Mouse (Mus musculus) embryo, embryonic 11 days (tissue): ENCODE measurements around the gene 1190002N15Rik.

Experiments
- DNase-seq: peaks from one replicate; pipeline ENCODE4 v3.0.0-alpha.2; 2015

The 1190002N15Rik gene

DNA sequence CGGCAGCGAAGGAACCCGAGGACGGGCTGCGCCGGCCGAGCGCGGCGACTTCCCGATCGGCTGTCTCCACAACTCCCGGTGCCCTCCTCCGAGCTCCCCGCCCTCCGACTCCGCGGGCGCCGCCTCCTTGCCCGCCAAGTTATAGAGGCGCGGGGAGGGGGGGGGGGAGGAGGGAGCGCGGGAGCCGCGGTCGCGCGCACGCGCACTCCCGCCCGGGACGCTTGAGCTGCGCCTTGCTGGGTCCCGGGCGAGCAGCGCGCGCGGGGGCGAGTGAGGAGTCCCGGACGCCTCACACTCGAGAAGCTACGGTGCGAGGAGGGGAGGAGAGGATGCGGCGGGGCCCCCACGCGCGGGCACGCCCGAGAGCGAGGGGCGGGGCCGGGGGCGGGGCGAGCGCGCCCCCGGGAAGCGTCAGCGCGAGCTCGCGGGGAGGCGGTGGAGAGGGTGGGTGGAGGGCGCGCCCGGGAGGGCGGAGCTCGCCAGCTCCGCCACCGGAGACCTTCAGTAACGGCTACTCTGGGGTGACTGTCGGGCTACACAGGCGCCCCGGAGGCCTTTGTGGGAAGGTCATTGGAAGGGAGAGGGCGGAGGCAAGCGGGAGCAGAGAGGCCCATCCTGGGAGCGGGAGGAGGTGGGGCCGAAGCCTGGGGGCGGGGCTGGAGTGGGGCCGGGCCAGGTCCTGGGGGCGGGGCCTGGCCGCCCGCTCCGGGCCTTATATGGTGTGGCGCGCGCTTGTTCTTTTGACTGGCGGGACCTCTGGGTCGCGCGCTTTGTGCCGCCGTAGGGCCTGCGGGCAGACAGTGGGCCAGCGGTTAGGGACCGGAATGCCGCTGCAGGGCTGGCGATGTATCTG, at the start of gene 1190002N15Rik:
Gene 1190002N15Rik (minus strand): TSS at position 112 of the 853 bp plus-strand sequence.
- DNase-seq = peak; percentile 98

DNA sequence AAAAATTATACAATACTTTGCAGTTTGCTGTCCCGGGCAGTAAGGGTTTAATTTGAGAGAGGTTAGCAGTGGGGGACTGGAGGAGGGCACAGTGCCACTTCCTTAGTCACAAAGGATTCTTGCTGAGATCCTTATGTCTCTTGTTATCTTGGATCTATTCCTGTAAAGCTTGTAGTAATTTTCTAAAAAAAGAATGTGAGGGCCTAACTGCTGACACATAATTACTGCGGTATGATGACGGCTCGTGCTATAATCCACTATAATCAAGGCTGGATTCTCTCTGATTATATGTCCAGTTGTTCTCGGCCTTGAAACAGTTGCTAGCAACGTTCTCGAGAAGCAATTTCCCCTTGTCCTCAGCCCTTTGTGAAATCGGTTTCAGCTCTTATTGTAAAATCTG, 44.4 kb upstream of the 1190002N15Rik start:
- DNase-seq = no peak

DNA sequence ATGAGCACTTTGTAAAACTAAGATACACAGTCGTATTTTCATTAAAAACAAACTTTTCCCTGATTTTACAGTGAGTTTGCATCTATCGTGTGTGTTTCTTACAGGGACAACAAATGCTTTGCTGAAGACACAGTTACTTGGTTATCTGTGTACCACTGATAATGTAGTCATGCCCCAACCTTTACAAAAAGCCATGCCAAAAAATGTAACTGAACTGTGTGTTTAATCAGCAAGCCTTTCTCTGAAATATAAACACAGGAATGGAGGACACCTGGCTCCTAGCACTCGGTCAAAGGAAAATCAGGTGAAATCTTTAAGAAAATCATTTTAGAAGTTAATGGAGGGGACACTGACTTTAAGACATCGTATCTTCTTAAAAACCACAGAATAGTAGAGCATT, 43.8 kb upstream of the 1190002N15Rik start:
- no peak for DNase-seq

DNA sequence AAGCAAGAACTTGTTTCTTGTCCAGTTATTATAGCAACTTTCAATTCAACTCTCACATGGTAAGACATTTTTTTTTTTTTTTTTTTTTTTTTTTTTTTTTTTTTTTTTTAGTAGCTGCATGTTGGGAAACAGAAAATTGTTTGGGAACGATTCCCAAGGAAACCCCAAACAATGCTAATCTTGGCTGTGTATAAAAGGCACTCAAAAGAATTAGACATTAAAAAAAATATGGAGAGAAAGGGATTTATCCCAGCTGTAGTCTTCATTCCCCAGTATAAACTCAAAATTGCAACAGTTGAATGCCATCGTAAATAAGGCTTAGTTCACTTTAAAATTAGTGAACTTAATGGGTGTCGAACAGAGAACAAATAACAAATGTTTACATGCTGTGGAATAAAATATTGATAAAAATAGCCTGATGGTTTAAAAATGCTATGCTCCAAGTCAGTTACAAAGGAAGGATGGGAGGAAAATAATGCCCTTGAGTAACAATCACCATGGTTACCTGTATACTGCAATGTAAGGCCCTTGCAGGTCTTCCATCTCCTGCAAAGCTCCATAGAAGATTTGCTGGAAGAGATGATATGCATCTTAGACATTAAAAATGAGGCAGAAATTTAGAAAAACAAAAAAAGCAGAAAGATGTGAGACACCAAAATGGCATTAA, 42.3 kb upstream of the 1190002N15Rik start:
- DNase-seq = no peak

DNA sequence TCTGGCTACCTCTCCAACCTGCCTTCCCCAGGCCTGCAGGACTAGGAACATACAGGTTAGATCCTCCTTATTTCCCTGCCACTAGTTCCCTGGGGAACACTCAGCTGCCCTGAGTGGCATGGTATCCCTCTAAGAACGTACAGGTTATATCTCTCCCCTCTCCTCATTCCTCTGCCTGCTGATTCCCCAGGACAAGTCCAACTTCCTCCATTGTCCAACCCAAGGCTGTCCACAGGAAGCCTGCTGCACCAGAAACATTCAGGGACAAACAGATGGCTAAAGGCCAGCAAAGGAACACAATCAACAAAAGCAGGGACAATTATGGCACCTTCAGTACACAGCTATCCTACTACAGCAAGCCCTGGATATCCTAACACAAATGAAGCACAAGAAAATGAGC, 33.9 kb upstream of the 1190002N15Rik start:
- no peak for DNase-seq

DNA sequence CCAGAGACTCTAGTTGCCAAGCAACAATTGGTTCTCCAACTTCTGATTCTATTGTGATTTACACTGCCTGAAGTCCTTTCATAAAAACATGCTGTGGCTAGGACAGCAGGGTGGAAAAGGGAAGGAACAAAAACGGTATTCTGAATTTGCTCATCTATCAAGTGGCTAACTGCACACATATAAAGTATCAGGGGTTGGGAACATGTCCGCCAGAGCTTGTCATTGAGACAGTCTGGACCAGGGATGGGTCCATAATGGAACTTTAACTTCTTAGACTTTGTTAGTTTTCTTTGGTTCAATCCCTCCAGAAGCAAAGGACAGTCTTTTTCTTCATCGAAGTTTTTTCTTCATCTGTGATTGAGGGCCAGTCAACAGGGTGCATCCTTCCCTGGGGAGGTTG, 30.5 kb upstream of the 1190002N15Rik start:
- DNase-seq = no peak

DNA sequence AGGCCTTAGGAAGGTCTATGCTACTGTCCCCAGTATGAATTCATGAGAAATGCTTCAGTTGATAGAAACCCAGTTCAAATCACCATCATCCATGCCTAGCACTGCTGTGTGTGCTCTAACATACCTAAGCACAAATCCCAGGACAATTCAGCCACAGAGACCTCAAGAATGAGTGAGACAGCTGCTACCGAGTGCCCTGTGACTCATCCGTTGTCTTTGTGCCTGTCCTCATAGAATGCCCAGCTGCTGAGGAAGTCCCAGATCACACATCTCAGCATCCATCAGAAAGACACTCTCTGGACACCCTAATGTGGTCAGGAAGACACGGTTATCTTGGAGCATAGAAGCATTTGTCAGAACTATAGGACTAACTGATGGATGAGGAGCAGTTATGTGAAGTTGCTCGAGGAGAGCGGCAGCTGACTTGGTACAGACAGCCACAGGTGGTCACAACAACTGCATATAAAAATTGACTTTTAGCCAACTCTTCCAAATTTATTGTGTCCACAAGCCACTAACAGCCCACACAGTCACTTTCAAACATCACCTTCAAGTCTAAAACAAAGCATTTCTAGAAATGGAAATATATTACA, 29.9 kb upstream of the 1190002N15Rik start:
- no peak for DNase-seq

DNA sequence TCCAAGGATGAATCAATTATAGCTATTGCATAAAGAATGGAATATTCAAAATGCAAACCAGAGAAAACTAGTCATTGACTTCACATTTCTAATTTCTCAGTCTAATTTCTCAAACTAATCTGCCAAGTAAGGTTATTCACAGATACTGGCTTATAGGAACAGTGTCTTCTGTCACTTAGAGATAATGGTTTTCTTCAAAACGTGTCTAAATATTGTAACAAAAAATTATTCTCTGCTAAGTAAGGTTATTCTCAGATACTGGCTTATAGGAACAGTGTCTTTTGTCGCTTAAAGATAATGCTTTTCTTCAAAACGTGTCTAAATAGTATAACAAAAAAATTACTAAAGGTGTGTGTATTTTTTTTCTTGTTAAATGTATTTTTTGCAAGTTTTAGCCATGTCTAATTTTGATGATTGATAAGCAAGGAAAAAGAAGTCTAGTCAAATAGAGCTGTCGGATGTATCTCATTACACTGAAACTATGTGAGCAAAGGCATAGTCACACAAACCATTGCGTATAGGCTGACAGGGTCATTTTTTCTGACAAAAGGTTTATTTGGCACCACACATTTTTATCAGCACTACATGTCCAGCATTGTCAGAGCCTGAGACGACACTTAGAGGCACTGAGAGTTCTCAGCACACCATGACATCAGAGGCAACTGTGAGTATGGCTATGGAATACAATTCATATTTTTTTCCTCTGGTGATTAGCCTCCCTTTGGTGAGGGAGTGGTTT, 19.1 kb upstream of the 1190002N15Rik start:
- no peak for DNase-seq

DNA sequence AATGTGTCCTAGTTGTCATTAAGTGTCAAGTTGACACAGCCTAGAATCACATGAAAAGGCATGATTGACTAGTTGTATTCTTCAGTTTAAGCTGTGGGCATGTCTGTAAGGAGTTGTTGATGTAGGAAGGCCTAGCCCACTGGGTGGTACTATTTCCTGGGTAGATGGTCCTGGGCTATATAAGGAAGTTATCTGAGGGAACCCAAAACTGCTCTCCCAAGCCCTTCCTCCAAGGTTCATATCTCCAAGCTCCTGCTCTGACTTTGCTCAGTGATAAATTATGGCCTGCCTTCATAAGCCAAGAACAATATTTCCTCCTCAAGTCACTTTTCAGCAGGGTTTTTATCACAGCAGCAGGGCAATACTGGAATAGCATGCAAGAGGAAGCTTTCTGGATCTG, 18.4 kb upstream of the 1190002N15Rik start:
- no peak for DNase-seq

DNA sequence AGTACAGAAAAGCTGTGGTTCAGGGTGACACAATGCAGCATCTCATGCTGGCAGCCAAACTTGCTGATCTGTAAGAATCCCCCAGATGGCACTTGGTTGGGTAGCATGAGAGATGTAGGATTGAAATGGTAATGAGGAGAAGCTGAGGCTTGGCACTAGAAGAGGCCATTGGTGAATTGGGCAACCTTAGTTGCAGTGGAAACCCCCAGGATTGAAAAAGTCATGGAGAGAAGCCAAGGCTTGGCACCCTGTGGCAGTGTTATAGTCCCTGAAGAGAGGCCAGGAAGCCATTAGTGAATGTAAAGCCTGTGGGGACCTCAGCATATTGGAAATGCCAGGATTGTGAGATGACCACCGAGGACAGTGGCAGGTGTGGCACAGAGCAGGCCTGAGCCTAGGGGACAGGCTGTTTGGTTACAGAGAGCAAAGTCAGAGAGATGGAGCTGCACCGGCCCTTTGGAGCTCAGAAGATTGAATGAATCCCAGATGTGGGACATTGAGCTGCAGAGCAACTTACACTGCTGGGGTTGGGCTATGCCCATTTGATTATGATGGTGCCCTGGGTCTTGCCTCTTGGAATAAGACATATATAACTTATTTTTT, 12.7 kb upstream of the 1190002N15Rik start:
- DNase-seq = no peak

DNA sequence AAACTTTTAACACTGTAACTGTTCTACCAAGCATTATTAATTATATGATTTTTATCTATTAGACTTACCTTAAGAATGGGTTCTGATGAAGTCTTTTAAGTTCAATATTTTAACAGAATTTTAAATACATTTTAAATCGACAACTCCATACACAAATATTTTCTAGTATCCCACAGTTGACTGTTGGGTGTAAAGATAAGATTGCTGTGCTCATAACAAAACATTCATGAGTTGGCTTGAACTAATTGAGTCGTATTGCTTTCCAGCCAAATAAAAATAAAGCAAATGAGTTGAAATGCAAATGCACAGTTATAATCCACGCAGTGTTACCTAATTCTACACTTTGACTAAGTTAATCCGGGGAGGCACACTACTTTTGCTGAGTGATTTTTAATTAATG, 6.0 kb upstream of the 1190002N15Rik start:
- no peak for DNase-seq

DNA sequence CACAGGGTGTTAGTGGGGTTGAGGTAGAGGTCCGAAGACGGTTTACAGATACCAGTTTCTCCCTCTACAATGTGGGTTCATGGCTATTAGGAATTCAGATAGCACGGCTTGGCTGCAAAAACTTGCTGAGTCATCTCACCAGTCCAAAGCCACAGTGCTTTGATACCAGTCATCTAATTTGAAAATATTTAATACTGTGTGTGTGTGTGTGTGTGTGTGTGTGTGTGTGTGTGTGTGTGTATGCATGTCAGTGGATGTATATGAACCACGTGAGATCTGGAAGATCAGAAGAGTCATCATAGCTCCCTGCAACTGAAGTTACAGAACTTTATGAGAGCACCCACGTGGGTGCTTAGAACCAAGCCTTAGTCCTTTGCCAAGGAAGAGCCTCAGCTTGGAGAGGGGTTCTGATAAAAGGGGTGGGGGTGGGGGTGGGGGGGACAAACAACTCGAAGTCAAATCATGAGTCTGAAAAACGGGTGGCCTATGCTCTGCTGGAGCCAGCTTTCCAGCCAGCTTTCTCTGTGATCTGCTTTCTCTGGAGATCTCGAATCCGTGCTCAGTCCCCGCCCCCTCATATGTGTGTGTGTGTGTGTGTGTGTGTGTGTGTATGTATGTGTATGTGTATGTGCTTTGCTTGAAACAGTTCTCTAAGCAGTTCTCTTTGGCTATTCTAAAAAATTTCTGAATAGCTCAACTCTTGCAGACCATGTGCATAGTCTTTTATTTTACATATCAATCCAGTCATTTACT, 2.6 kb upstream of the 1190002N15Rik start:
- DNase-seq = no peak

DNA sequence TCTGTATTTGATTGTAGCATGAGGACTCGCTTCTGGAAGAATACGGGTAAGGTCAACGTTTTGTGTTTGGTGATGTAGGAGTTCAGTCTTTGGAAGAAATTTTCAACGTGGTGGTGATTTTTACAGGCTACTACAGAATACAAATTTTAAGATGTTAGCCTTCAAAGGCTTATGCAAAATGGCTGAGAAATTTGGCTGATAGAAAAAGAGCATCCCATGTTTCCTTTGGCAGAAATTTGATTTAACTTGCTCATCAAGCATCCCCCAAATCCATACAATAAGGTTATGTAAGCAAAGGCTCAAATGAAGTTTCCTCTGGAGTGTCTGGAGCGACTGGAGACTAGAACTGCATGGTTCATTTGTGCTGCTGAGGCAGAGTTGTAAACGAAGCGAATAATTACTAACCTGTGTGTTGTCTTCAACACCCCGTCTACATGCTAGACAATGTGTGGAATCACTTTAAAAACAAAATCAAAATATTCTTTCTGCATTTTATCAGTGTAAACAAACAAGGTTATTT, 1.5 kb upstream of the 1190002N15Rik start:
- DNase-seq = peak; percentile 31

DNA sequence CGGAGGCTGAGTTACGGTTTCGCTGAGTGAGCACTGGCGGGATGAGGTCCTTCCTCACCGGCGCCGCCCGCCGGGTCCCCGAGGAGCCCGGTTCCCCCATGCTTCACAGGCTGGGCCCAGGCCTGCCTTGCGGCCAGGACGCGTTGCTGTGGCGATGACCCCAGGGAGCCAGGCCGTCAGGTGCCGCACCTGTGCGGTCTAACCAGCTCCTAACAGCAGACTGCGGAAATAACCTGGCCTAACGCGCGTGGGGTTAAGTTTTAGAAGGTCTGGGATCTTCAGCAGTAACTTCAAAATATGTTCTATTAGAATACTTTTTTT, 902 bp upstream of the 1190002N15Rik start:
- DNase-seq = no peak

DNA sequence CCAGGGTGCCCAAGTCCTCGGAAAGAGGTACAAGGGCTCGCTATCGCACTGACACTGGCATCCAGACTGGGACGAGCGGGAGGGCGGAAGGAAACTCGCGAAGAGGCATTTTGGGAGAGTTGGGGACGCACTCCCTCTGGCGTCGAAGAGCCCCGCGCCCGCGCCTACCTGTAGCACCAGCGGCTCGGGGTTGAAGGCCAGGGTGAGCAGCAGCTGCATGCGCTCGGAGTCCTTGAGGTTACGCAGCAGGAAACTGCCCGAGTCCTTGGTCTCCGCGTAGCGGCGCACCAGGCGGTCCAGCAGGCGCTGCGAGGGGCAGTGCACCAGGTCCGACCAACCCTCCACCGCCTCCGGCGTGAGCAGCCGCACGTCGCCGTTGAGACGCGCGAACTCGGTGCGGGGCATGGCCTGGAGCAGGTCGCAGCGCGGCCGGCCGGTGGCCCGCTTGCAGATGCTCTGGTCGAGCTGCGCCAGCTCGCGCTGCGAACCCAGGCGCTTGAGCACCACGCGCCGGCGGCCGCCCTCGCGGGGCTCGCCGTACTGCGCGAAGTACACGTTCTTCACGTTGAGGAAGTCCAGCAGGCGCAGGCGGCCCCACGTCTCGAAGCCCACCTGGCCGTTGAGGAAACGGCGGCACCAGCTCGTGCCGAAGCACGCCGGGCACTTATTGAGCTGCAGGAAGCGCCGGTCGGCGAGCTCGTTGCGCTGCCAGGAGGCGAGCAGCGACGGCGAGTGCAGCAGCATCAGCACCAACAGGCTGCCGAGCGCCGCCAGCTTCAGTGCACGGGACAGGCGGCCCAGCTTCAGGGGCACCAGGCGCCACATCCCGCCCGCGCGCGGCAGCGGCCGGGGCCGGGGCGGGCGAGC, 597 bp downstream of the 1190002N15Rik start:
- DNase-seq = peak; percentile 83

DNA sequence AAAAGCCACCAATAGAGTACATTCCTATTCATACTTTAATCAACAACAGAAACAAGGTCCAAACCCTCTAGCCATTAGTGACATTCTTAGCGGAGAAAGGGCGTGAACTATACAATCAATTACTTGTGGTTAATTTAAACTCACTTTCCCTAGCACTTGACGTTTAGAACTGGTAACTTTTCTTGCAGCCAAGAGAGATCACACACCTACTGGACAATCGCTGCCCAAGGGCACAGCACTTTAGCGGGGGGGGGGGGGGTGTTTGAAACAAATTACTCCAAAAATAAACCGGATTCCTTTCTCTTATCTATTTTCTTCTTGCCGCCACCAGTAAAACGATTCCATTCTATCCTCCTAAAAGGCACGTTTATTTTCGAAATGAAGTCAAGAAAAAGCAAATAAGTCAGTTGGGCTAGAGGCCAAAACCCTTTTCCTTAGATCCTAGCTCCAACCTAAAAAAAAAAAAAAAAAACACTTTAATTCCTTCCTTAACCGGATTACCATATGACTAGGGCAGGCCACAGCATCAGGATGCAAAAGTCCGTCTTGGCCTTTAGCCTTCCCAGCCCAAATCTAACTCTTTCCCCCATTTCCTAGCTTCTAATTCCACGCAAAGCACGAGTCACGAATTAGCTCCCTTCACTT, 1.5 kb downstream of the 1190002N15Rik start:
- no peak for DNase-seq

DNA sequence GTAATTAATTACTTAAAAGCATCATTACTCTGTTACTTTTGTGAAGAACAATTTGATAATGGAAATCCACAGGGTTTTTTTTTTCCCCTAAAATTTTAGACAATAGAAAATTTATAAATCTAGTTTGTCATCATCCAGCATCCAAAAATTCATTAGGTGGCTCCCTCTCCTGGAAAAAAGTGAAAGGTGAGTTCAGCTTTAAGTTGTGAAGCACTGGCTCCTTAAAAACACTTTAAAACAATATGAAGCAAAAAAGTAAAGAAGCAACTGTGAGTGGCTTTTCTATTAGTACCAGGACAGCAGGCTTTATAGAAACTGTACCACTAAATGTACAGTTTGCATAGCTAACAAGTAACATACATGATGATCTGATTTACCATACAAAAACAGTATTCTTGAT, 3.1 kb downstream of the 1190002N15Rik start:
- DNase-seq = peak; percentile 17

DNA sequence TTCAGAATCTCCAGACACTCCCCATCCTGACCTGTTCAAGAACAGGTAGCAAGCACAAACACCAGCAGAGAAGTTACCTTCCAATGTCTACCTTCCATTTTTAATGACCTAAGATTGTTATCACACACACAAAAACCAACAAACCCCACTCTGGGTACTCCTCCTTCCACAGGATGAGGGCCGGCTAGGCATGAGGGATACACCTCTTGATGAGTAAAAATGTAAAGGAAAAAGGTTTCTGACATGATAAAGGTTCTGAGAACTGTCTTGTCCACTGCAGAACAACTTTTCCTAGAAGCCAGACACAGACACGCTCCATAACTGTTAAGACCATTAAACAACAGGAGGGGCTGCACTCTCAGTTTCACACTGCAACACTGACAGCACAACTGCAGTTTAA, 3.7 kb downstream of the 1190002N15Rik start:
- no peak for DNase-seq

DNA sequence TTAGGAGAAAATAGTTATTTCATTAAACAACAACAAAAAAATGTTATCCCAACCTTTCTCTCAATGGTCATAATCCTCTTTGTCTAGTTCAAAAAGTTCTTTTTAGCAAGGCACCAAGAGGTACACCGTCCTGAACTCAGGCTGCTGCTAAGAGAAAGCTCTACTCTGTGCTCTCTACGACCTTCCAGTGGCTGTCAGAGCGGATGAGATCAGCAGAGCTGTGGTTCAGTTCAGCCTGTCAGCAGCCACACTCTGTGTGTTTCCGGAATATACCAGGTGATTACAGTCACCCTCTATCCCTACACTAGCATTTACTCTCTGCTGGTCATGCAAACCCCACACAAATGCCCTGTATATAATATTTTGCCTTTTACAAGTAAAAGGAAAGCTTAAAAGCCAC, 4.2 kb downstream of the 1190002N15Rik start:
- DNase-seq = peak; percentile 36

DNA sequence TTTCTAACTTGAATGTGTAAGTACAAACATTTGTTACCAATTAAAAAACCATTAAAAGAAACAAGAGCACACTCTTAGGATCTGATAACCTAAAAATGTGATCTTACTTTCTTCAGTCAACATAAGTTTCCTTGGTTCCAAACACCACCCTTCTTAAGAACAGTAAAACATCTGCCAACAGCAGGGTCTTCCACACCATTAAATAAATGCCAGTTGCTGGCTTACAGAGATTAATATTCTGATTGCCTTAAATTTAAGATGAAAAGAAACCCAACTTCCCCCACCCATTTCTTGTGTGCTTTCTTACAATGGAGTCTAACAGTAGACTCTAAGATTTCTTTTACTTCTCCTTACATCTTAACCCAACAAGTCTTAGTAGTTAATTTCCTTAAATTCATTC, 7.9 kb downstream of the 1190002N15Rik start:
- no peak for DNase-seq
